In genomic region chr1:171036550-171037324, GRCm38 (mm10) we compare ENCODE assay signal across 8 mouse cellular contexts. TPM values are rescaled to one million over a fixed set of nuclear protein-coding genes. Genes with fewer than 3 reads are reported as not detected.
A peak's percentile ranks its signal among the peaks of the same experiment; 100 is the strongest.
DNase-seq lines count a peak whose midpoint lies in the region; ATAC-seq and TF ChIP-seq lines count a peak whose summit lies in the region.

No protein-coding gene starts in this region.

- 0 out of 2 replicates have a peak overlapping the region, but pooled peaks have one; percentile 30 for H3K9ac ChIP-seq in CH12.LX (ENCODE audit: insufficient read depth, low read depth)
- no peak overlapping the region for H3K9ac ChIP-seq in forebrain, embryonic 11.5 days (ENCODE audit: low read length)
- H3K9ac ChIP-seq in heart, postnatal 0 days (replicated peaks; ENCODE audit: low read depth, low read length) = no peak overlapping the region
- H3K9ac ChIP-seq in liver, embryonic 14.5 days (replicated peaks) = peak overlapping the region; percentile 46
- H3K9ac ChIP-seq in neural tube, embryonic 12.5 days = no peak overlapping the region

- H3K27ac ChIP-seq in CH12.LX (ENCODE audit: insufficient read depth, low read depth) = no peak overlapping the region
- no peak overlapping the region for H3K27ac ChIP-seq in forebrain, embryonic 11.5 days (ENCODE audit: low read depth, low read length)
- no peak overlapping the region for H3K27ac ChIP-seq in heart, postnatal 0 days (ENCODE audit: low read depth)
- H3K27ac ChIP-seq in liver, embryonic 14.5 days = no peak overlapping the region
- H3K27ac ChIP-seq in neural tube, embryonic 12.5 days = no peak overlapping the region

- peak overlapping the region; percentile 96 for H3K4me2 ChIP-seq in CH12.LX (ENCODE audit: insufficient read depth, low read depth, poor library complexity, severe bottlenecking)
- H3K4me2 ChIP-seq in forebrain, embryonic 11.5 days (ENCODE audit: low read depth, low read length, severe bottlenecking) = peak overlapping the region; percentile 52
- peak overlapping the region; percentile 63 for H3K4me2 ChIP-seq in heart, postnatal 0 days (ENCODE audit: low read depth, low read length)
- peak overlapping the region; percentile 79 for H3K4me2 ChIP-seq in liver, embryonic 14.5 days (ENCODE audit: low read depth)
- peak overlapping the region; percentile 58 for H3K4me2 ChIP-seq in neural tube, embryonic 12.5 days (replicated peaks)

- TF ChIP-seq POLR2A in CH12.LX (IDR thresholded peaks at IDR 0.05; ENCODE audit: low read depth, low read length) = no peak

- peak; percentile 91 for DNase-seq in CH12.LX (ENCODE audit: extremely low read depth)
- DNase-seq in c-Kit-negative CD71-positive TER-119-positive erythroid progenitor cells, embryonic 14.5 days (ENCODE audit: low read depth, low spot score) = peak; percentile 79
- DNase-seq in forebrain, embryonic 11.5 days (ENCODE audit: low spot score) = peak; percentile 78
- peak; percentile 49 for DNase-seq in heart, postnatal 0 days (ENCODE audit: low spot score)
- DNase-seq in kidney, postnatal 36 days = peak; percentile 69 to 82
- DNase-seq in liver, embryonic 14.5 days (ENCODE audit: low read depth in 3 of 3, low spot score in 3 of 3) = peak; percentile 69 to 89 (median 74)
- peak; percentile 58 for DNase-seq in testis, postnatal 14 days (ENCODE audit: low spot score)

- no peaks in the 10 kb centered on the region for H3K79me2 ChIP-seq in CH12.LX (replicated peaks; ENCODE audit: control insufficient read depth, extremely low read depth, insufficient read depth, poor library complexity, severe bottlenecking)

- H3K27me3 ChIP-seq in CH12.LX (replicated peaks) = peaks cover 6% of the 10 kb centered on the region
- H3K27me3 ChIP-seq in forebrain, embryonic 11.5 days (ENCODE audit: control insufficient read depth, insufficient read depth, low read length) = peaks cover 7% of the 10 kb centered on the region
- peaks cover 19% of the 10 kb centered on the region; the same call in 1 of the 2 replicates for H3K27me3 ChIP-seq in heart, postnatal 0 days (ENCODE audit: control insufficient read depth, insufficient read depth, low read length)
- no peaks in the 10 kb centered on the region for H3K27me3 ChIP-seq in liver, embryonic 14.5 days (ENCODE audit: control insufficient read depth, insufficient read depth, low read length)
- H3K27me3 ChIP-seq in neural tube, embryonic 12.5 days (replicated peaks) = peaks cover 17% of the 10 kb centered on the region

- WGBS in forebrain, embryonic 11.5 days = 2% methylated on average over 22 of the region's 22 CpGs
- WGBS in heart, postnatal 0 days = 4% methylated on average over 22 of the region's 22 CpGs
- WGBS in liver, embryonic 14.5 days (ENCODE audit: insufficient replicate concordance) = 4% methylated on average over 22 of the region's 22 CpGs
- WGBS in neural tube, embryonic 12.5 days = 4% methylated on average over 22 of the region's 22 CpGs

- dilution Hi-C loops in CH12.LX (cut with MboI; ENCODE audit: extremely low pct_ligation_motif_present, extremely low pct_unique_long_range_greater_than_20kb, low sequenced_read_pairs) = no loop called here

- ATAC-seq in forebrain, embryonic 11.5 days (replicated peaks; ENCODE audit: low FRiP score) = peak; percentile 70
- ATAC-seq in heart, postnatal 0 days (ENCODE audit: insufficient read depth, low read depth) = no peak
- peak; percentile 56 for ATAC-seq in liver, embryonic 14.5 days (ENCODE audit: insufficient read depth)
- ATAC-seq in neural tube, embryonic 12.5 days (ENCODE audit: low FRiP score, low read depth) = peak; percentile 39; the same call in 1 of the 2 replicates

- H3K4me3 ChIP-seq in CH12.LX (replicated peaks in 1 of 3; ENCODE audit: low read depth in 2 of 3, low read length in 2 of 3, poor library complexity in 1 of 3) = peak overlapping the region; percentile 71 to 83 (median 79)
- H3K4me3 ChIP-seq in forebrain, embryonic 11.5 days (ENCODE audit: low read depth, low read length) = peak overlapping the region; percentile 35
- peak overlapping the region; percentile 42 for H3K4me3 ChIP-seq in heart, postnatal 0 days (ENCODE audit: low read depth, low read length)
- H3K4me3 ChIP-seq in liver, embryonic 14.5 days (ENCODE audit: insufficient read depth in 1 of 2, low read depth in 2 of 2, low read length in 2 of 2) = peak overlapping the region; percentile 58 to 68
- H3K4me3 ChIP-seq in neural tube, embryonic 12.5 days = peak overlapping the region; percentile 27

- H3K9me3 ChIP-seq in CH12.LX (replicated peaks; ENCODE audit: low read length) = no peaks in the 10 kb centered on the region
- no peaks in the 10 kb centered on the region for H3K9me3 ChIP-seq in forebrain, embryonic 11.5 days (ENCODE audit: control insufficient read depth, low read length)
- H3K9me3 ChIP-seq in heart, postnatal 0 days (replicated peaks; ENCODE audit: control insufficient read depth, low read length) = no peaks in the 10 kb centered on the region
- H3K9me3 ChIP-seq in liver, embryonic 14.5 days (ENCODE audit: control insufficient read depth, low read length) = no peaks in the 10 kb centered on the region
- no peaks in the 10 kb centered on the region for H3K9me3 ChIP-seq in neural tube, embryonic 12.5 days

- no peak for TF ChIP-seq EP300 in CH12.LX (IDR thresholded peaks at IDR 0.05; ENCODE audit: low read length)
- TF ChIP-seq EP300 in heart, postnatal 0 days (IDR thresholded peaks at IDR 0.05; ENCODE audit: low read depth) = no peak
- peak; percentile 33 for TF ChIP-seq EP300 in liver, embryonic 14.5 days (IDR thresholded peaks at IDR 0.05; ENCODE audit: low read depth)

- H3K4me1 ChIP-seq in CH12.LX (ENCODE audit: control insufficient read depth in 1 of 2, insufficient read depth in 2 of 2) = peaks cover 0 to 17% of the 10 kb centered on the region in 2 experiments; a peak in 2 of 4 replicates
- peaks cover 5% of the 10 kb centered on the region; the same call in 1 of the 2 replicates for H3K4me1 ChIP-seq in forebrain, embryonic 11.5 days (replicated peaks; ENCODE audit: control insufficient read depth, insufficient read depth, low read length)
- H3K4me1 ChIP-seq in heart, postnatal 0 days (ENCODE audit: control insufficient read depth, insufficient read depth) = 0 out of 2 replicates have a peak, but pooled peaks cover 5% of the 10 kb centered on the region
- peaks cover 27 to 35% of the 10 kb centered on the region in 2 experiments for H3K4me1 ChIP-seq in liver, embryonic 14.5 days (replicated peaks; ENCODE audit: control insufficient read depth in 2 of 2, insufficient read depth in 2 of 2, low read length in 1 of 2)
- H3K4me1 ChIP-seq in neural tube, embryonic 12.5 days = peaks cover 11% of the 10 kb centered on the region; the same call in 1 of the 2 replicates

- peak; percentile 1; the same call in 1 of the 2 replicates for TF ChIP-seq RAD21 in CH12.LX (IDR thresholded peaks at IDR 0.05; ENCODE audit: low read depth, low read length)

- TF ChIP-seq CTCF in CH12.LX (conservative IDR thresholded peaks at IDR 0.05 in 1 of 2, IDR thresholded peaks at IDR 0.05 in 1 of 2; ENCODE audit: low read depth in 2 of 2, low read length in 2 of 2) = no peak
- no peak for TF ChIP-seq CTCF in heart, postnatal 0 days (IDR thresholded peaks at IDR 0.05; ENCODE audit: low read depth)
- no peak for TF ChIP-seq CTCF in liver, embryonic 14.5 days (IDR thresholded peaks at IDR 0.05; ENCODE audit: low read depth)

- in situ Hi-C loops in CH12.LX (cut with MboI; ENCODE audit: low pct_ligation_motif_present, low pct_unique_long_range_greater_than_20kb, low sequenced_read_pairs) = no loop called here

- no peaks in the 10 kb centered on the region for H3K36me3 ChIP-seq in CH12.LX (replicated peaks in 1 of 2; ENCODE audit: control insufficient read depth in 1 of 2, insufficient read depth in 1 of 2, low read length in 1 of 2)
- no peaks in the 10 kb centered on the region for H3K36me3 ChIP-seq in forebrain, embryonic 11.5 days (ENCODE audit: control insufficient read depth, insufficient read depth, low read length)
- no peaks in the 10 kb centered on the region for H3K36me3 ChIP-seq in heart, postnatal 0 days (replicated peaks; ENCODE audit: control insufficient read depth, insufficient read depth, low read length)
- no peaks in the 10 kb centered on the region for H3K36me3 ChIP-seq in liver, embryonic 14.5 days (replicated peaks; ENCODE audit: control insufficient read depth, insufficient read depth, low read depth)
- H3K36me3 ChIP-seq in neural tube, embryonic 12.5 days = no peaks in the 10 kb centered on the region

TF ChIP-seq in CH12.LX, 34 proteins besides CTCF, POLR2A, EP300 and RAD21 (continues in another document):
- TF ChIP-seq E2F4 (IDR thresholded peaks at IDR 0.05; ENCODE audit: insufficient replicate concordance, low read depth, low read length) (0 out of 2 replicates have a peak, but pooled peaks have one; percentile 82), NRF1 (IDR thresholded peaks at IDR 0.05; ENCODE audit: low read depth, low read length) (peak; percentile 63; the same call in 1 of the 2 replicates), MAX (IDR thresholded peaks at IDR 0.05; ENCODE audit: low read length) (0 out of 2 replicates have a peak, but pooled peaks have one; percentile 7), TBP (conservative IDR thresholded peaks at IDR 0.05; ENCODE audit: low read depth, low read length) (peak; percentile 100), BHLHE40 (IDR thresholded peaks at IDR 0.05; ENCODE audit: low read depth, low read length) (no peak)

RNA-seq across cellular contexts. Expression of gene Fcgr4, which starts 18.0 kb away (rescaled TPM):
- total RNA-seq in CH12.LX (2012; rRNA removed) = 48.4 and 56.8 TPM in 2 replicates
- total RNA-seq in CH12.LX (2014; rRNA removed) = 41.8 and 50.2 TPM in 2 replicates
- 46.7 and 52.8 TPM in 2 replicates for polyA plus RNA-seq in CH12.LX (2012; ENCODE audit: insufficient read length, low read depth)
- 0.21 and 0.35 TPM in 2 replicates for polyA plus RNA-seq in forebrain, embryonic 11.5 days (2014; fragmentation: Nextera tagmentation; extraction: Ambion mirVana)
- 0.23 and 1.7 TPM in 2 replicates for total RNA-seq in heart, postnatal 0 days (2014; rRNA removed; ENCODE audit: low replicate concordance)
- polyA plus RNA-seq in heart, postnatal 0 days (2015; fragmentation: Nextera tagmentation; extraction: Ambion mirVana) = 0.60 and 1.0 TPM in 2 replicates
- polyA plus RNA-seq in liver, embryonic 14.5 days (2012; rRNA removed) = 1.9 and 2.6 TPM in 2 replicates
- polyA plus RNA-seq in liver, embryonic 14.5 days (2014; fragmentation: Nextera tagmentation; extraction: Ambion mirVana) = 1.7 and 2.0 TPM in 2 replicates
- 0.20 and 0.22 TPM in 2 replicates for polyA plus RNA-seq in neural tube, embryonic 12.5 days (2016; fragmentation: Nextera tagmentation; extraction: Ambion mirVana)

RNA-seq across cellular contexts. Expression of gene Fcgr3, which starts 28.0 kb away (rescaled TPM):
- total RNA-seq in CH12.LX (2012; rRNA removed) = 4.3 and 8.5 TPM in 2 replicates
- 6.1 and 6.3 TPM in 2 replicates for total RNA-seq in CH12.LX (2014; rRNA removed)
- polyA plus RNA-seq in CH12.LX (2012; ENCODE audit: insufficient read length, low read depth) = 2.6 and 3.7 TPM in 2 replicates
- polyA plus RNA-seq in forebrain, embryonic 11.5 days (2014; fragmentation: Nextera tagmentation; extraction: Ambion mirVana) = 4.3 TPM in 2 replicates
- 11.8 and 13.7 TPM in 2 replicates for total RNA-seq in heart, postnatal 0 days (2014; rRNA removed; ENCODE audit: low replicate concordance)
- 8.2 and 10.8 TPM in 2 replicates for polyA plus RNA-seq in heart, postnatal 0 days (2015; fragmentation: Nextera tagmentation; extraction: Ambion mirVana)
- 12.7 and 14.6 TPM in 2 replicates for polyA plus RNA-seq in liver, embryonic 14.5 days (2012; rRNA removed)
- polyA plus RNA-seq in liver, embryonic 14.5 days (2014; fragmentation: Nextera tagmentation; extraction: Ambion mirVana) = 19.2 and 24.6 TPM in 2 replicates
- 6.9 and 7.4 TPM in 2 replicates for polyA plus RNA-seq in neural tube, embryonic 12.5 days (2016; fragmentation: Nextera tagmentation; extraction: Ambion mirVana)

Comparison
In these comparisons a context has a peak if more than half of its experiments do, and no peak if none do; other contexts are left out.
1. H3K4me3 ChIP-seq: peak in every context shown above with its lines; median percentile 79 in CH12.LX; 63 in liver, embryonic 14.5 days; 42 in heart, postnatal 0 days; 35 in forebrain, embryonic 11.5 days; 27 in neural tube, embryonic 12.5 days.
2. H3K9ac ChIP-seq: peak in CH12.LX (single experiment) and liver, embryonic 14.5 days (single experiment); none in forebrain, embryonic 11.5 days (single experiment), heart, postnatal 0 days (single experiment) and neural tube, embryonic 12.5 days (single experiment).
3. RNA of gene Fcgr4, which starts 18.0 kb away (polyA plus RNA-seq): 46.7 to 52.8 TPM in CH12.LX; 1.7 to 2.6 TPM in liver, embryonic 14.5 days, 0.60 to 1.0 TPM in heart, postnatal 0 days, 0.21 to 0.35 TPM in forebrain, embryonic 11.5 days and 0.20 to 0.22 TPM in neural tube, embryonic 12.5 days; every median in the first group is over 10 times any median in the second.
4. Peak in every context shown above with its lines, with median percentiles within 50 percentile points of each other: DNase-seq and H3K4me2 ChIP-seq.